Mouse (Mus musculus) intestine, postnatal 0 days (tissue): ENCODE measurements around the gene Tmprss11a. TPM values are rescaled to one million over a fixed set of nuclear protein-coding genes. Genes with fewer than 3 reads are reported as not detected.
A peak's percentile ranks its signal among the peaks of the same experiment; 100 is the strongest.

Source experiments
- ATAC-seq: fragments of 200-750 bp; cut with Nextera tagmentation; 2 replicates; pipeline ENCODE4 v1.8.0; 2017; ENCODE audit warnings: mild to moderate bottlenecking, moderate TSS enrichment, moderate library complexity
- H3K27ac ChIP-seq: fragments of 300-500 bp; sonication (generic); 2 replicates; pipeline ENCODE4 v1.5.1; 2014; ENCODE audit warnings: mild to moderate bottlenecking, low read depth, low read length, moderate library complexity
- H3K27me3 ChIP-seq: fragments of 300-500 bp; sonication (generic); replicated peaks from 2 replicates; pipeline ENCODE4 v1.6.1; 2014; ENCODE audit warnings: low read length, mixed read lengths; ENCODE audit not compliant: control insufficient read depth, insufficient read depth
- H3K36me3 ChIP-seq: fragments of 300-500 bp; sonication (generic); 2 replicates; pipeline ENCODE4 v1.6.1; 2014; ENCODE audit warnings: mild to moderate bottlenecking, moderate library complexity; ENCODE audit not compliant: control insufficient read depth, insufficient read depth
- H3K4me1 ChIP-seq: fragments of 300-500 bp; sonication (generic); replicated peaks from 2 replicates; pipeline ENCODE4 v1.6.1; 2014; ENCODE audit warnings: antibody characterized with exemption, low read length, mixed read lengths; ENCODE audit not compliant: control insufficient read depth, insufficient read depth
- H3K4me2 ChIP-seq: fragments of 300-500 bp; sonication (generic); replicated peaks from 2 replicates; pipeline ENCODE4 v1.6.1; 2014; ENCODE audit warnings: low read depth, mild to moderate bottlenecking, moderate library complexity
- H3K4me3 ChIP-seq: fragments of 300-500 bp; sonication (generic); 2 replicates; pipeline ENCODE4 v1.5.1; 2014; ENCODE audit warnings: low read depth, low read length
- H3K9ac ChIP-seq: fragments of 300-500 bp; sonication (generic); 2 replicates; pipeline ENCODE4 v1.6.1; 2014; ENCODE audit warnings: mild to moderate bottlenecking, low read depth, low read length
- H3K9me3 ChIP-seq: fragments of 300-500 bp; sonication (generic); 2 replicates; pipeline ENCODE4 v1.6.1; 2016; ENCODE audit warnings: mixed run types; ENCODE audit not compliant: control insufficient read depth
- CTCF ChIP-seq: sonication (generic); IDR thresholded peaks from 2 replicates; pipeline ENCODE4 v1.5.1; 2016; ENCODE audit warnings: low read depth, mild to moderate bottlenecking, control low read depth, antibody characterized with exemption, moderate library complexity
- WGBS: fragments of 180-500 bp; shearing (Covaris S2); extraction: QIAGEN DNeasy Blood & Tissue Kit; methylation state at CpG from one replicate; pipeline ENCODE4 v1.1.7; 2014; 5-methylcytosine and 5-hydroxymethylcytosine counted together
- polyA plus RNA-seq: library from polyadenylated mRNA; unstranded; fragments of >200 nt; fragmentation: Nextera tagmentation; extraction: Ambion mirVana; gene quantifications from 2 replicates; pipeline ENCODE4 v1.2.1, GENCODE M21; 2015

Gene Tmprss11a
- 0.07 TPM in 1 of 2 replicates, not detected in the other for polyA plus RNA-seq

DNA sequence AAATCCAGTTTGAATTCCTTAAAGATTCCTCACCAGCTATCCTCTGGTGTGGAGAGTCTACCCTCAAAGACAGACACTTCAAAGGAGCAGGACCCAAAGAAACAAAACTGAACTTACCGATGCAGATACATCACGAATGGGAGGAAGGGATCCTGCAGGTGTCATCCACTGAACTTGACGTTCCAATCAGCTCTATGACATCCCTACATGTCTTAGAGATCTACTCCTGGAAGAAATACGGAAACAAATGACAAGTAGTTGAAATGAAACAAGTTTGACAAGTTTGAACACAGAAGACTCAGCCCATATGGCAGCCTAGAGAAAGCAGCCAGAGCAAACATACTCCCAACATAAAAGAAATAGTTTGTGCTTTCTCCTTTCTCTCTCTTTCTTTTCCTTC lies at the start of gene Tmprss11a:
Gene Tmprss11a, minus strand, starts transcription at position 101 of the 400 bp plus-strand sequence.
- Histone ChIP-seq H3K36me3 (no peaks in the 10 kb centered on the region), H3K27me3 (no peaks in the 10 kb centered on the region), H3K9ac (no peak within 1 kb of the TSS), H3K4me1 (no peaks in the 10 kb centered on the region), H3K27ac (no peak within 1 kb of the TSS), H3K4me3 (no peak within 1 kb of the TSS), H3K4me2 (no peak within 1 kb of the TSS), H3K9me3 (no peaks in the 10 kb centered on the region)
- TF ChIP-seq CTCF, result no peak
- WGBS, result 64% methylated on average over 4 of the region's 4 CpGs
- no peak for ATAC-seq

DNA sequence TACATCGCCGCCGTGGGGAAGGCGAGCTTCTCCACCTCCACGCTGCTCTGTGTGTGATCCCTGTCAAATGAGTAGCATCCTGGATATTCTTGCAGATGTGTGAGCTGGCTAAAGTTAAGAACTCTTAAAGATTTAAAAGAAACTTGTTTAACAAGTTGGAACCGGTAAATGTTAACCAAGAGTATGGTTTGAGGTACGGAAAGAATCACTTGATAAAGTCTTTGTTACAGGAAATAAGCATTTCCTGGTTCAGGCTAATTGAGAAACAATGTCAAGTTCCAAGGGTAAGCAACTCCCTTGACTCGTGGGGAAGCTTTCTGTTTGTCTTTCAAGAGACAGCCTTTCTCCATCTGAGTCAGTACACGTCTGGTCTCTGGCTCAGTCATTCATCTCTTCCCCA lies 49.7 kb upstream of the Tmprss11a start, which contains the start of gene Tmprss11g:
Gene Tmprss11g, minus strand, starts transcription at position 101 of the 400 bp plus-strand sequence.
- 68% methylated on average over 9 of the region's 9 CpGs for WGBS
- Histone ChIP-seq H3K9ac (no peak within 1 kb of the TSS), H3K4me3 (no peak within 1 kb of the TSS), H3K27me3 (no peaks in the 10 kb centered on the region), H3K4me2 (no peak within 1 kb of the TSS), H3K27ac (no peak within 1 kb of the TSS), H3K4me1 (no peaks in the 10 kb centered on the region), H3K36me3 (no peaks in the 10 kb centered on the region), H3K9me3 (no peaks in the 10 kb centered on the region)
- no peak for ATAC-seq
- no peak for TF ChIP-seq CTCF

DNA sequence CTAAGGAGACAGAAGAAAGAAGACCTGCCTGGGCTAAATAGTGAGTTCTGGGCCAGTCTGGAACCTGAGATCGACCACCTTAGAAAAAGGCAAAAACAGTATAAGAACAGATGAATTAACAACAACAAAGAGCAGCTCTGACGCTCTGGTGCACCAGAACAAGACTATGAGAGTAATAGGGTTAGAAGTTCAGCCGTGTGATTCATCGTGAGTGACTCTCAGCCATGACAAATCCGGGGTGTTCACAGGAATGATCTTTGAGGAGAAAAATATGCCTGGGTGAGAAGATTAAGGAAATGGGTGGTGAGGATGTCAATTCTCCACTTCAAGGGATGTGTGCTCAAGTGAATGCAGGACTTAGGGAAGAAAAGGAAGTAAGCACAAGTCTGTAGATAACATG lies 42.7 kb upstream of the Tmprss11a start:
- no peak for TF ChIP-seq CTCF
- WGBS, result 81% methylated on average over 5 of the region's 5 CpGs

DNA sequence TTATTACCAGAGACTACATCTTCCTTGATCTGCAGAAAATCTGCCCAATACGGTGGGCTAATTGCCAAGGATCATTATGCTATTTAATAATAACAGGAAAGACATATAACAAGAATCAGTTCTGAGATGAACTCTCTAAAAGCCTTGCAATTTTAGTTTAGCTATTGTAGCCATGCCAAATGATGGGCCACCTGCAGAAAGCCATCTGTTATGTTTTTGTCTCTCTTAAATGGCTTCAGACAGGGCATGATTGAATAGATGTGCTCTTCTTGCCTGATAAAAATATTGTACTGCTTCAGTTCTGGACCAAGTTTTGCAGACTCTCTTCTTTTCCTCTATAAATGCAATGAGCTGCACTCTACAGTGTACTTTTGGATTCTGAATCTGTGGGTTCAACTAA lies 24.7 kb upstream of the Tmprss11a start:
- no peaks in the 10 kb centered on the region for H3K9me3 ChIP-seq
- no peak overlapping the region for H3K9ac ChIP-seq
- 56% methylated on average over 1 of the region's 1 CpGs for WGBS
- no peak overlapping the region for H3K4me3 ChIP-seq
- no peak overlapping the region for H3K27ac ChIP-seq
- H3K36me3 ChIP-seq, result no peaks in the 10 kb centered on the region
- no peak overlapping the region for H3K4me2 ChIP-seq
- ATAC-seq, result no peak
- TF ChIP-seq CTCF, result no peak
- H3K4me1 ChIP-seq, result no peaks in the 10 kb centered on the region
- H3K27me3 ChIP-seq, result no peaks in the 10 kb centered on the region

More for the DNA sequence above, 42.7 kb upstream of the Tmprss11a start:
- Histone ChIP-seq H3K36me3 (no peaks in the 10 kb centered on the region), H3K4me3 (no peak overlapping the region), H3K9me3 (no peaks in the 10 kb centered on the region), H3K27ac (no peak overlapping the region), H3K4me2 (no peak overlapping the region), H3K4me1 (no peaks in the 10 kb centered on the region), H3K9ac (no peak overlapping the region), H3K27me3 (no peaks in the 10 kb centered on the region)
- ATAC-seq, result no peak

DNA sequence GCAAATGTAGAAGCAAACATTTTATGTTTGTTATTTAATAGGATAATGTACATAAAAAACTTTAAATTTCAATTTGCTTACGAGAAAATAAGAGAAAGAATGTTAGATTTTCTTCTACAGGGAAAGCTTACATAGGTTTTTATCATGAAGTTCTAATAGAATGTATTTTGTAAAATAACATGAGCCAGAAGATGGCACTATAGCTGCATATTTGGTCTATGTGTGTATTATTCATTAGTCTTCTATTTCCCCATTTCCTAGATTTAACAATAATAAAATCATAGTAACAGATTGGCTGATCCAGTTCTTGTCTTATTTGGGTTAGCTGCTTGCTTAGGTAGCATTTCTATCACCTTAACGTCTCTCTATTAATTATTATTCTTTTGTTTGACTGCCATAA lies 13.8 kb upstream of the Tmprss11a start:
- H3K9me3 ChIP-seq, result no peaks in the 10 kb centered on the region
- 52% methylated on average over 2 of the region's 2 CpGs for WGBS
- H3K27me3 ChIP-seq, result no peaks in the 10 kb centered on the region
- no peak for ATAC-seq
- H3K4me2 ChIP-seq, result no peak overlapping the region
- H3K4me3 ChIP-seq, result no peak overlapping the region
- no peak overlapping the region for H3K27ac ChIP-seq
- H3K4me1 ChIP-seq, result no peaks in the 10 kb centered on the region
- TF ChIP-seq CTCF, result peak; percentile 54
- no peaks in the 10 kb centered on the region for H3K36me3 ChIP-seq
- no peak overlapping the region for H3K9ac ChIP-seq

DNA sequence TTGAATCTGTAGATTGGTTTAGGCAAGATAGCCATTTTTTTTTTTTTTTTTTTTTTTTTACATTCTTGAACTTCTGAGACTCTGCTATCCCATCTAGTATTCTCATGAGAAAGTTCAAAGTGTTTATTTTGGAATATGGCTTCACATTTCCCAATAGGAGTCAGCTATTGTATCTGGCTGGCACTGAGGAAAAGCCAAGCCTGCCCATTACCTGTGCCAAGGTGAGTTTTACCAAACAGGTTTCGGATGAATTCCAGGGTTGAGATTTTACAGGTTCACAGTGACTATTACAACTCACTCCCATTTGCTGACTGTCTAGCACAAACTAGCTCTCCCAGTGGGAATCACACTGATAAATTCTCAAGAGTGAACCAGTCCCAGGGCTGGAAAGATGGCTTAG lies 13.2 kb upstream of the Tmprss11a start:
- 84% methylated on average over 1 of the region's 1 CpGs for WGBS
- no peak overlapping the region for H3K9ac ChIP-seq

DNA sequence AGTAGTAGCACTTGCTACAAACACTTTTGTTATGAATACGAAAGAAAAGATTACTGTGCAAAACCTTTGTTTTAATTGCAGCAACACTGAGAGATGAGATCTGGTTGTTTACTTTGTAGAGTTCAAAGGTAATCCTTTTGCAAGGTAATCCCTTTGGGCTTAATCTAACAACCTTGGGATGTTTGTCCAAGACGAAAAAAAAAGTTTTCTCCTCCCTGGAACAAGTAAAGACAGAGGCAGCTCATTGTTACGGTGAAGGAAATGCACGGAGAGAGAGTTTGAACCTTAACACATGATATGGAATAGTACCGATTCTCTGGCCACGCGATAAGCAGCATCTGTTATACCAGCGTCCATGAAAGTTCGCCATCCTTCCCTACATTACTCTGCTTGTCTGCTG lies 5.1 kb upstream of the Tmprss11a start:
- Histone ChIP-seq H3K36me3 (no peaks in the 10 kb centered on the region), H3K9me3 (no peaks in the 10 kb centered on the region), H3K4me1 (no peaks in the 10 kb centered on the region), H3K9ac (no peak overlapping the region), H3K4me3 (no peak overlapping the region), H3K4me2 (no peak overlapping the region), H3K27ac (no peak overlapping the region), H3K27me3 (no peaks in the 10 kb centered on the region)
- no peak for TF ChIP-seq CTCF
- 36% methylated on average over 9 of the region's 9 CpGs for WGBS
- ATAC-seq, result no peak

More for the DNA sequence above, 13.2 kb upstream of the Tmprss11a start:
- Histone ChIP-seq H3K4me1 (no peaks in the 10 kb centered on the region), H3K36me3 (no peaks in the 10 kb centered on the region), H3K27ac (no peak overlapping the region), H3K4me3 (no peak overlapping the region), H3K4me2 (no peak overlapping the region), H3K9me3 (no peaks in the 10 kb centered on the region), H3K27me3 (no peaks in the 10 kb centered on the region)
- ATAC-seq, result no peak
- TF ChIP-seq CTCF, result no peak
